Mouse (Mus musculus) midbrain, embryonic 16.5 days (tissue): ENCODE data around the gene Celf6. TPM values are rescaled to one million over a fixed set of nuclear protein-coding genes. Genes with fewer than 3 reads are reported as not detected.

Source experiments
- ATAC-seq: fragments of 200-750 bp; cut with Nextera tagmentation; 2 replicates; pipeline ENCODE4 v1.8.0; 2017; ENCODE audit warnings: moderate TSS enrichment
- H3K27ac ChIP-seq: fragments of 300-500 bp; sonication (generic); 2 replicates; pipeline ENCODE4 v1.5.1; 2014; ENCODE audit warnings: mild to moderate bottlenecking, low read length, mixed read lengths
- H3K27me3 ChIP-seq: fragments of 300-500 bp; sonication (generic); 2 replicates; pipeline ENCODE4 v1.6.1; 2014; ENCODE audit warnings: low read depth, low read length, mixed read lengths; ENCODE audit not compliant: control insufficient read depth, insufficient read depth
- H3K36me3 ChIP-seq: fragments of 300-500 bp; sonication (generic); 2 replicates; pipeline ENCODE4 v1.6.1; 2014; ENCODE audit warnings: mild to moderate bottlenecking, low read length, moderate library complexity, mixed read lengths; ENCODE audit not compliant: control insufficient read depth, insufficient read depth
- H3K4me1 ChIP-seq: fragments of 300-500 bp; sonication (generic); 2 replicates; pipeline ENCODE4 v1.6.1; 2014; ENCODE audit warnings: mild to moderate bottlenecking, low read length, mixed read lengths; ENCODE audit not compliant: control insufficient read depth, insufficient read depth
- H3K4me2 ChIP-seq: fragments of 300-500 bp; sonication (generic); 2 replicates; pipeline ENCODE4 v1.6.1; 2014; ENCODE audit warnings: mild to moderate bottlenecking, low read length, mixed read lengths
- H3K4me3 ChIP-seq: fragments of 300-500 bp; sonication (generic); 2 replicates; pipeline ENCODE4 v1.5.1; 2014; ENCODE audit warnings: low read depth, mild to moderate bottlenecking, low read length, moderate library complexity, mixed read lengths
- H3K9ac ChIP-seq: fragments of 300-500 bp; sonication (generic); 2 replicates; pipeline ENCODE4 v1.6.1; 2014; ENCODE audit warnings: low read depth, low read length, mixed read lengths
- H3K9me3 ChIP-seq: fragments of 300-500 bp; sonication (generic); replicated peaks from 2 replicates; pipeline ENCODE4 v1.6.1; 2014; ENCODE audit warnings: mild to moderate bottlenecking, low read length, mixed read lengths; ENCODE audit not compliant: control insufficient read depth, poor library complexity, severe bottlenecking
- WGBS: fragments of 180-500 bp; shearing (Covaris S2); extraction: QIAGEN DNeasy Blood & Tissue Kit; methylation state at CpG from one replicate; pipeline ENCODE4 v1.1.7; 2014; 5-methylcytosine and 5-hydroxymethylcytosine counted together
- polyA plus RNA-seq: library from polyadenylated mRNA; unstranded; fragments of >200 nt; fragmentation: Nextera tagmentation; extraction: Ambion mirVana; gene quantifications from 2 replicates; pipeline ENCODE4 v1.2.1, GENCODE M21; 2015

The Celf6 gene
- polyA plus RNA-seq, 1 experiment from 2014 or later: 64.7 TPM

GRCm38 (mm10) chr9:59601661-59602060 is 23.9 kb downstream of the Celf6 start:
- no peak overlapping the region for H3K4me2 ChIP-seq
- ATAC-seq: no peak
- H3K4me1 ChIP-seq: no peaks in the 10 kb centered on the region
- H3K27me3 ChIP-seq: no peaks in the 10 kb centered on the region
- no peak overlapping the region for H3K4me3 ChIP-seq
- no peaks in the 10 kb centered on the region for H3K9me3 ChIP-seq
- no peak overlapping the region for H3K27ac ChIP-seq
- no peak overlapping the region for H3K9ac ChIP-seq
- 83% methylated on average over 8 of the region's 8 CpGs for WGBS
- peaks cover 11% of the 10 kb centered on the region; the same call in 1 of the 2 replicates for H3K36me3 ChIP-seq

- H3K9ac ChIP-seq: no peak overlapping the region
- no peak overlapping the region for H3K27ac ChIP-seq
- H3K4me2 ChIP-seq: no peak overlapping the region
- 63% methylated on average over 6 of the region's 6 CpGs for WGBS
- H3K4me3 ChIP-seq: no peak overlapping the region
- H3K27me3 ChIP-seq: no peaks in the 10 kb centered on the region
- no peak for ATAC-seq
- H3K4me1 ChIP-seq: no peaks in the 10 kb centered on the region
- no peaks in the 10 kb centered on the region for H3K9me3 ChIP-seq
- peaks cover 11% of the 10 kb centered on the region; the same call in 1 of the 2 replicates for H3K36me3 ChIP-seq
These were observed 28.2 kb downstream of the Celf6 start for GRCm38 (mm10) chr9:59605967-59606366.

- no peak overlapping the region for H3K4me2 ChIP-seq
- no peak overlapping the region for H3K4me3 ChIP-seq
- 95% methylated on average over 2 of the region's 2 CpGs for WGBS
- H3K27me3 ChIP-seq: no peaks in the 10 kb centered on the region
- H3K9me3 ChIP-seq: no peaks in the 10 kb centered on the region
- H3K36me3 ChIP-seq: 0 out of 2 replicates have a peak, but pooled peaks cover 2% of the 10 kb centered on the region
- H3K27ac ChIP-seq: no peak overlapping the region
- H3K9ac ChIP-seq: no peak overlapping the region
- ATAC-seq: no peak
- no peaks in the 10 kb centered on the region for H3K4me1 ChIP-seq
These were observed 33.2 kb downstream of the Celf6 start for GRCm38 (mm10) chr9:59610950-59611349.

- no peak for ATAC-seq
- no peaks in the 10 kb centered on the region for H3K27me3 ChIP-seq
- H3K4me3 ChIP-seq: no peak overlapping the region
- peaks cover 18% of the 10 kb centered on the region for H3K4me1 ChIP-seq
- H3K9ac ChIP-seq: no peak overlapping the region
- H3K36me3 ChIP-seq: no peaks in the 10 kb centered on the region
- 88% methylated on average over 2 of the region's 2 CpGs for WGBS
- H3K27ac ChIP-seq: no peak overlapping the region
- no peak overlapping the region for H3K4me2 ChIP-seq
- H3K9me3 ChIP-seq: no peaks in the 10 kb centered on the region
These were observed 38.1 kb downstream of the Celf6 start for GRCm38 (mm10) chr9:59615797-59616196.

GRCm38 (mm10) chr9:59616622-59617306 is 39.0 kb downstream of the Celf6 start, which contains the start of gene Parp6:
Parp6 (plus strand) TSS chr9:59617284.
- Histone ChIP-seq H3K36me3 (no peaks in the 10 kb centered on the region), H3K4me3 (peak within 1 kb of the TSS; percentile 98), H3K9me3 (no peaks in the 10 kb centered on the region), H3K9ac (peak within 1 kb of the TSS; percentile 96), H3K4me2 (peak within 1 kb of the TSS; percentile 73), H3K4me1 (peaks cover 18% of the 10 kb centered on the region), H3K27me3 (no peaks in the 10 kb centered on the region), H3K27ac (peak within 1 kb of the TSS; percentile 94)
- WGBS: under 1% methylated on average over 36 of the region's 36 CpGs
- ATAC-seq: peak; percentile 98

GRCm38 (mm10) chr9:59617307-59617973 is 39.7 kb downstream of the Celf6 start:
- peak overlapping the region; percentile 73 for H3K4me2 ChIP-seq
- peak; percentile 91 for ATAC-seq

GRCm38 (mm10) chr9:59638372-59638771 is 60.7 kb downstream of the Celf6 start:
- H3K4me3 ChIP-seq: no peak overlapping the region
- no peak overlapping the region for H3K4me2 ChIP-seq
- no peak for ATAC-seq
- no peak overlapping the region for H3K27ac ChIP-seq
- WGBS: 88% methylated on average over 1 of the region's 1 CpGs
- no peaks in the 10 kb centered on the region for H3K27me3 ChIP-seq
- no peaks in the 10 kb centered on the region for H3K4me1 ChIP-seq
- no peak overlapping the region for H3K9ac ChIP-seq
- H3K36me3 ChIP-seq: peaks cover 48% of the 10 kb centered on the region
- no peaks in the 10 kb centered on the region for H3K9me3 ChIP-seq

More at GRCm38 (mm10) chr9:59617307-59617973, 39.7 kb downstream of the Celf6 start:
- H3K27ac ChIP-seq: peak overlapping the region; percentile 94
- peak overlapping the region; percentile 98 for H3K4me3 ChIP-seq
- H3K9ac ChIP-seq: peak overlapping the region; percentile 96
- under 1% methylated on average over 52 of the region's 58 CpGs for WGBS
- H3K4me1 ChIP-seq: peaks cover 18% of the 10 kb centered on the region
- H3K36me3 ChIP-seq: peaks cover 3% of the 10 kb centered on the region
- H3K9me3 ChIP-seq: no peaks in the 10 kb centered on the region
- no peaks in the 10 kb centered on the region for H3K27me3 ChIP-seq

GRCm38 (mm10) chr9:59639936-59640335 is 62.2 kb downstream of the Celf6 start:
- Histone ChIP-seq H3K27me3 (no peaks in the 10 kb centered on the region), H3K9me3 (no peaks in the 10 kb centered on the region), H3K9ac (no peak overlapping the region), H3K36me3 (peaks cover 42% of the 10 kb centered on the region), H3K4me3 (no peak overlapping the region), H3K4me1 (no peaks in the 10 kb centered on the region), H3K27ac (no peak overlapping the region), H3K4me2 (no peak overlapping the region)
- ATAC-seq: no peak
- 95% methylated on average over 4 of the region's 4 CpGs for WGBS

- Histone ChIP-seq H3K9ac (no peak overlapping the region), H3K27ac (no peak overlapping the region), H3K4me3 (no peak overlapping the region), H3K4me1 (no peaks in the 10 kb centered on the region), H3K27me3 (no peaks in the 10 kb centered on the region), H3K9me3 (no peaks in the 10 kb centered on the region), H3K36me3 (peaks cover 38% of the 10 kb centered on the region), H3K4me2 (no peak overlapping the region)
- WGBS: 81% methylated on average over 2 of the region's 2 CpGs
- no peak for ATAC-seq
These were observed 63.6 kb downstream of the Celf6 start for GRCm38 (mm10) chr9:59641320-59641719.
